Mouse (Mus musculus): ENCODE results near the gene Polr3e. TPM values are rescaled to one million over a fixed set of nuclear protein-coding genes. Genes with fewer than 3 reads are reported as not detected.

Gene Polr3e
- total and polyA plus RNA-seq, 3 experiments: 22.3 to 38.1 (median 33.6) TPM

DNA sequence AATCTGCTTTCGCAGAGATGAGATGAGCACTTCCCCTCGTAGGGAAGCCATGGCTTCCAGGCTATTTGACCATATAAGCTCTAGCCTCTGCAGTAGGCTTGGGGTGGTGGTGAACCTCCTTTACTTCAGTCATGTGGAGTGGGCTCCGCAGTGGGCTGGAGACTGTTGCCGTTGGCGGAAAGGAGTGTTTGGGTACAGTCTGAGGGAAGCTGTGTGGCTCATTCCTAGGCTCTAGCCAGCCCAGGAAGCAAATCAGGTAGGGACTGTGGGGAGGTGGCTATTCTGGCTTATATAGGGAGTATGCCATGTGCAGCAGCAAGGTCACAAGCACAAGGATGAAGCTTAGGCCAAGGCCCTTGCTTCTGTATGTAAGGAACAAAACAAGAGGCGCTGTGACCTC is 23.7 kb downstream of the Polr3e start:
- no peak overlapping the region for H3K27ac ChIP-seq (ENCODE audit: insufficient read depth, low read depth)
- no peaks in the 10 kb centered on the region for H3K4me1 ChIP-seq (ENCODE audit: control insufficient read depth in 1 of 2, insufficient read depth in 2 of 2)
- no peak for DNase-seq (ENCODE audit: extremely low read depth)
- no peaks in the 10 kb centered on the region for H3K79me2 ChIP-seq (replicated peaks; ENCODE audit: control insufficient read depth, extremely low read depth, insufficient read depth, poor library complexity, severe bottlenecking)
- in situ Hi-C loops (cut with MboI; ENCODE audit: low pct_ligation_motif_present, low pct_unique_long_range_greater_than_20kb, low sequenced_read_pairs) (no loop called here), dilution Hi-C loops (cut with MboI; ENCODE audit: extremely low pct_ligation_motif_present, extremely low pct_unique_long_range_greater_than_20kb, low sequenced_read_pairs) (no loop called here)
- no peak overlapping the region for H3K4me2 ChIP-seq (ENCODE audit: insufficient read depth, low read depth, poor library complexity, severe bottlenecking)
- H3K27me3 ChIP-seq (replicated peaks): no peaks in the 10 kb centered on the region
- TF ChIP-seq CHD2 (IDR thresholded peaks at IDR 0.05; ENCODE audit: low read length) (no peak), POLR2A (IDR thresholded peaks at IDR 0.05; ENCODE audit: low read depth, low read length) (no peak), USF2 (conservative IDR thresholded peaks at IDR 0.05; ENCODE audit: low read depth, low read length) (no peak), CTCF (conservative IDR thresholded peaks at IDR 0.05 in 1 of 2, IDR thresholded peaks at IDR 0.05 in 1 of 2; ENCODE audit: low read depth in 2 of 2, low read length in 2 of 2) (no peak), BHLHE40 (IDR thresholded peaks at IDR 0.05; ENCODE audit: low read depth, low read length) (no peak), HCFC1 (IDR thresholded peaks at IDR 0.05; ENCODE audit: low read depth, low read length) (no peak), NRF1 (IDR thresholded peaks at IDR 0.05; ENCODE audit: low read depth, low read length) (no peak), MAFK (IDR thresholded peaks at IDR 0.05; ENCODE audit: insufficient replicate concordance, low read length) (no peak), POLR2AphosphoS2 (IDR thresholded peaks at IDR 0.05; ENCODE audit: low read depth, low read length) (no peak), EP300 (IDR thresholded peaks at IDR 0.05; ENCODE audit: low read length) (no peak), USF1 (IDR thresholded peaks at IDR 0.05; ENCODE audit: low read depth, low read length) (no peak), MXI1 (IDR thresholded peaks at IDR 0.05; ENCODE audit: low read depth, low read length) (no peak), MEF2A (IDR thresholded peaks at IDR 0.05; ENCODE audit: borderline replicate concordance, low read depth, low read length) (no peak), MAX (IDR thresholded peaks at IDR 0.05; ENCODE audit: low read length) (no peak), RAD21 (IDR thresholded peaks at IDR 0.05; ENCODE audit: low read depth, low read length) (no peak), ZNF384 (IDR thresholded peaks at IDR 0.05; ENCODE audit: low read depth, low read length) (no peak)
- H3K4me3 ChIP-seq (replicated peaks in 1 of 3; ENCODE audit: low read depth in 2 of 3, low read length in 2 of 3, poor library complexity in 1 of 3): no peak overlapping the region
- no peak overlapping the region for H3K9ac ChIP-seq (ENCODE audit: insufficient read depth, low read depth)
- peaks cover 76 to 98% of the 10 kb centered on the region in 2 experiments for H3K36me3 ChIP-seq (replicated peaks in 1 of 2; ENCODE audit: control insufficient read depth in 1 of 2, insufficient read depth in 1 of 2, low read length in 1 of 2)
- no peaks in the 10 kb centered on the region for H3K9me3 ChIP-seq (replicated peaks; ENCODE audit: low read length)

DNA sequence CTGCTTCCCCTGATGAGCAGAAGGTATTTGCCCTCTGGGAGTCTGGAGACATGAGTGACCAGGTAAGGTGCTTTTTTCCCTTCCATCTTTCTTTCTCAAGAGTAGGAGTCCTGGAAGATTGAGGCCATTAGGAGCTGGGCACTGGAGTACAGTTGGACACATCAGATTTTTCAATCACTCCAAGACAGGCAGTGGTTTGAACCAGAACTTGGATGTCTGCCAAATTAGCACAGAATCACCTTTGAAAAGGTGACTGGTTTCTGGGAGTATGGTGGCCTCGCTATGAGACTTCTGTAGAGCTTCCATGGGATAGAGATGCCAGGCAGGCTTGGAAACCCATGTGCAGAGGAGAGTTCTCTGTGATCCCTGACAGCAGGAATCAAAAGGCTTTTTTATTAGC is 25.0 kb downstream of the Polr3e start:
- no peak for DNase-seq (ENCODE audit: extremely low read depth)
- Histone ChIP-seq H3K36me3 (replicated peaks in 1 of 2; ENCODE audit: control insufficient read depth in 1 of 2, insufficient read depth in 1 of 2, low read length in 1 of 2) (peaks cover 70 to 92% of the 10 kb centered on the region in 2 experiments), H3K4me1 (ENCODE audit: control insufficient read depth in 1 of 2, insufficient read depth in 2 of 2) (no peaks in the 10 kb centered on the region), H3K9me3 (replicated peaks; ENCODE audit: low read length) (no peaks in the 10 kb centered on the region), H3K4me3 (replicated peaks in 1 of 3; ENCODE audit: low read depth in 2 of 3, low read length in 2 of 3, poor library complexity in 1 of 3) (no peak overlapping the region), H3K27ac (ENCODE audit: insufficient read depth, low read depth) (no peak overlapping the region), H3K79me2 (replicated peaks; ENCODE audit: control insufficient read depth, extremely low read depth, insufficient read depth, poor library complexity, severe bottlenecking) (no peaks in the 10 kb centered on the region), H3K9ac (ENCODE audit: insufficient read depth, low read depth) (no peak overlapping the region), H3K27me3 (replicated peaks) (no peaks in the 10 kb centered on the region), H3K4me2 (ENCODE audit: insufficient read depth, low read depth, poor library complexity, severe bottlenecking) (no peak overlapping the region)
- in situ Hi-C loops (cut with MboI; ENCODE audit: low pct_ligation_motif_present, low pct_unique_long_range_greater_than_20kb, low sequenced_read_pairs) (no loop called here), dilution Hi-C loops (cut with MboI; ENCODE audit: extremely low pct_ligation_motif_present, extremely low pct_unique_long_range_greater_than_20kb, low sequenced_read_pairs) (no loop called here)
- TF ChIP-seq ZC3H11A (IDR thresholded peaks at IDR 0.05; ENCODE audit: low read depth, low read length) (no peak), CTCF (conservative IDR thresholded peaks at IDR 0.05 in 1 of 2, IDR thresholded peaks at IDR 0.05 in 1 of 2; ENCODE audit: low read depth in 2 of 2, low read length in 2 of 2) (no peak)
